Mouse (Mus musculus): ENCODE data around the gene Zfp524. TPM values are rescaled to one million over a fixed set of nuclear protein-coding genes. Genes with fewer than 3 reads are reported as not detected.

Zfp524 gene
- polyA plus RNA-seq, 1 experiment from 2014 or later, result 10.2 TPM

DNA sequence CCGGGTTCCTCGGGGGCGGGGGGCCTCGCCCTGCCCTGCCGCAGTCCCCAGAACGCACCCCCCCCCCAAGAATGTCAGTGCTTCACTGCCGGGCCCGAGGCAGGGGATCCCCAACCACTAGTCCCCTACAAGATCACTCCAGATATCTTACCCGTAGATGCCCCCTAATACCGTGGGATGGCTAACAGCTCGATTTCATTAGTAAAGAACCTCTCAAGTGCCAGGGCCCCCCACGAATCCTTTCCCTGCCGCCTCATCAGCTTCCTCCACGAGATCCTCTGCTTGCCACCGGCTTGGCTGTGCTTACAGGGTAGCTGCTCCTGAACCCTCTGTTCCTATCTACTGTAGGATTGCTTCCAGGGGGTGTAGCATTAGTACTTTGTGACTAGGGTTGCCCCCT, 6.5 kb downstream of the Zfp524 start:
- WGBS (ENCODE audit: insufficient replicate concordance), result 0% methylated on average over 14 of the region's 15 CpGs
- Histone ChIP-seq H3K4me1 (ENCODE audit: control insufficient read depth, low read depth, low read length) (peaks cover 30% of the 10 kb centered on the region), H3K36me3 (ENCODE audit: control insufficient read depth, insufficient read depth) (peaks cover 13% of the 10 kb centered on the region), H3K27ac (ENCODE audit: low read length) (peak overlapping the region; percentile 96), H3K4me2 (ENCODE audit: low read depth, low read length) (peak overlapping the region; percentile 78), H3K9me3 (replicated peaks; ENCODE audit: control insufficient read depth, low read length) (no peaks in the 10 kb centered on the region), H3K9ac (ENCODE audit: low read depth, low read length) (peak overlapping the region; percentile 96), H3K27me3 (ENCODE audit: control insufficient read depth, insufficient read depth, low read depth, low read length) (no peaks in the 10 kb centered on the region), H3K4me3 (ENCODE audit: low read depth, low read length) (peak overlapping the region; percentile 87)
- ATAC-seq (ENCODE audit: low read depth), result peak; percentile 6

DNA sequence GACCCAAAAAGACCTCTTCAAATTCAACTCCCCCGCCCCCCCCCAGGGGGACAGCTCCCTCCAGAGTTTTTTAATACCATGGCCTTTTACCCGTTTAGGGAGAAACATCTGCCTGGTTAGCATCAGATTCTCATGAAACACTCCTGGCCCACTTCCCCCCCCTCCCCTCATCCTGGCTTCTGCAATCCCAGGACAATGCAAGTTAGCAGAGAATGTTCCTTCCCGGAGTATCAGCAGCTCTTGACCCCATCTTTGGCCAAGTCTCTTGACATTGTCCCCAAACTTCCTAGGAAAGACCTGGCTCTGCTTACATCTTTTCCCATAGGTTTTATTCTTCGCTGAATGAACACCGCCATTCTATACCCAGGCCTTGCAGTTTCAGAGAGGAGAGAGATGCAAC, 7.0 kb downstream of the Zfp524 start:
- H3K27ac ChIP-seq (ENCODE audit: low read length), result peak overlapping the region; percentile 96; the same call in 1 of the 2 replicates
- no peak for ATAC-seq (ENCODE audit: low read depth)
- peaks cover 25% of the 10 kb centered on the region for H3K4me1 ChIP-seq (ENCODE audit: control insufficient read depth, low read depth, low read length)
- H3K9ac ChIP-seq (ENCODE audit: low read depth, low read length), result peak overlapping the region; percentile 96
- peak overlapping the region; percentile 87 for H3K4me3 ChIP-seq (ENCODE audit: low read depth, low read length)
- H3K4me2 ChIP-seq (ENCODE audit: low read depth, low read length), result peak overlapping the region; percentile 78
- no peaks in the 10 kb centered on the region for H3K9me3 ChIP-seq (replicated peaks; ENCODE audit: control insufficient read depth, low read length)
- no peaks in the 10 kb centered on the region for H3K27me3 ChIP-seq (ENCODE audit: control insufficient read depth, insufficient read depth, low read depth, low read length)
- peaks cover 13% of the 10 kb centered on the region for H3K36me3 ChIP-seq (ENCODE audit: control insufficient read depth, insufficient read depth)
- WGBS (ENCODE audit: insufficient replicate concordance), result 39% methylated on average over 5 of the region's 5 CpGs

DNA sequence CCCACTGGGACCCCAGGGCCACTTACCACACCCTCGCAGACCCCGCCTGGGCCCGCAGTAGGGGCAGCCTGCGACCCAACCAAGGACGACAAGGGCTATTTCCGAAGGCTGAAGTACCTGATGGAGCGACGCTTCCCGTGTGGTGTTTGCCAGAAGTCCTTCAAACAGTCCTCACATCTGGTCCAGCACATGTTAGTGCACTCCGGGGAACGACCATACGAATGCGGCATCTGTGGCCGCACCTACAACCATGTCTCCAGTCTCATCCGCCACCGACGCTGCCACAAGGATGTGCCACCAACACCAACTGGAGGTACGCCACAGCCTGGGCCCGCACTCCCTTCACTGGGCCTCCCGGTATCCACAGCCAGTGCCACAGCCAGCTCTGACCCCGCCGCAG, 15.3 kb downstream of the Zfp524 start:
- Histone ChIP-seq H3K9ac (ENCODE audit: low read depth, low read length) (no peak overlapping the region), H3K4me2 (ENCODE audit: low read depth, low read length) (no peak overlapping the region), H3K36me3 (ENCODE audit: control insufficient read depth, insufficient read depth) (peaks cover 43% of the 10 kb centered on the region), H3K27me3 (ENCODE audit: control insufficient read depth, insufficient read depth, low read depth, low read length) (no peaks in the 10 kb centered on the region), H3K4me1 (ENCODE audit: control insufficient read depth, low read depth, low read length) (no peaks in the 10 kb centered on the region; the same call in 1 of the 2 replicates), H3K27ac (ENCODE audit: low read length) (no peak overlapping the region), H3K9me3 (replicated peaks; ENCODE audit: control insufficient read depth, low read length) (peaks cover 25% of the 10 kb centered on the region), H3K4me3 (ENCODE audit: low read depth, low read length) (no peak overlapping the region)
- 89% methylated on average over 22 of the region's 22 CpGs for WGBS (ENCODE audit: insufficient replicate concordance)
- ATAC-seq (ENCODE audit: low read depth), result no peak

DNA sequence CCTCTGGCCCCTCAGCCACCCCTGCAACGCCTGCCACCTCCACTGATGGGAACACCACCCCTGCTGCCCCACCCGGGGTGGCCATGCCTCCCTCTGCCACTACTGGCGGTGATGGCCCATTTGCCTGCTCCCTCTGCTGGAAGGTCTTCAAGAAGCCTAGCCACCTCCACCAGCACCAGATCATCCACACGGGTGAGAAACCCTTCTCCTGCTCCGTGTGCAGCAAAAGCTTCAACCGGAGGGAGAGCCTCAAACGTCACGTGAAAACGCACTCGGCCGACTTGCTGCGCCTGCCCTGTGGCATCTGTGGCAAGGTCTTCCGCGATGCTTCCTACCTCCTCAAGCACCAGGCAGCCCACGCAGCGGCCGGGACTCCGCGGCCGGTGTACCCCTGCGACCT, 15.7 kb downstream of the Zfp524 start:
- no peak overlapping the region for H3K4me2 ChIP-seq (ENCODE audit: low read depth, low read length)
- peaks cover 43% of the 10 kb centered on the region for H3K36me3 ChIP-seq (ENCODE audit: control insufficient read depth, insufficient read depth)
- no peaks in the 10 kb centered on the region; the same call in 1 of the 2 replicates for H3K4me1 ChIP-seq (ENCODE audit: control insufficient read depth, low read depth, low read length)
- H3K9me3 ChIP-seq (replicated peaks; ENCODE audit: control insufficient read depth, low read length), result peaks cover 25% of the 10 kb centered on the region
- no peaks in the 10 kb centered on the region for H3K27me3 ChIP-seq (ENCODE audit: control insufficient read depth, insufficient read depth, low read depth, low read length)
- no peak overlapping the region for H3K4me3 ChIP-seq (ENCODE audit: low read depth, low read length)
- no peak for ATAC-seq (ENCODE audit: low read depth)
- H3K9ac ChIP-seq (ENCODE audit: low read depth, low read length), result no peak overlapping the region
- WGBS (ENCODE audit: insufficient replicate concordance), result 93% methylated on average over 21 of the region's 21 CpGs
- no peak overlapping the region for H3K27ac ChIP-seq (ENCODE audit: low read length)

DNA sequence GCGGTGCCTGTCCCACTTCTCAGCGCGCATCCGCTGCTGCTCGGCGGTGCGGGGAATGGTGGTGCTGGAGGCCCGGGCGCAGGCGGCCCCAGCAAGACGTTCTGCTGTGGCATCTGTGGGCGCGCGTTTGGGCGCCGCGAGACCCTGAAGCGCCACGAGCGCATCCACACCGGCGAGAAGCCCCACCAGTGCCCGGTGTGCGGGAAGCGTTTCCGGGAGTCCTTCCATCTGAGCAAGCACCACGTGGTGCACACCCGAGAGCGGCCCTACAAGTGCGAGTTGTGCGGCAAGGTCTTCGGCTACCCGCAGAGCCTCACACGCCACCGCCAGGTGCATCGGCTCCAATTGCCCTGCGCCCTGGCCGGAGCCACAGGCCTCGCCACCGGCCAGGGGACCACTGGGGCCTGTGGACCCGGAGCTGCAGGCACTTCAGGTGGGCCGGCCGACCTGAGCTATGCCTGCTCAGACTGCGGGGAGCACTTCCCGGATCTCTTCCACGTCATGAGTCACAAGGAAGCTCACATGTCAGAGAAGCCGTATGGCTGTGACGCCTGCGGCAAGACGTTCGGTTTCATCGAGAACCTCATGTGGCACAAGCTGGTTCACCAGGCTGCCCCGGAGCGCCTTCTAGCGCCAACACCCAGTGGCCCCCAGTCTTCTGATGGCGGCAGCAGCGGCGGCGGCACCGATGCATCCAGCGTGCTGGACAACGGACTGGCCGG, 16.5 kb downstream of the Zfp524 start:
- H3K27me3 ChIP-seq (ENCODE audit: control insufficient read depth, insufficient read depth, low read depth, low read length), result no peaks in the 10 kb centered on the region
- ATAC-seq (ENCODE audit: low read depth), result no peak
- peaks cover 43% of the 10 kb centered on the region for H3K36me3 ChIP-seq (ENCODE audit: control insufficient read depth, insufficient read depth)
- H3K9ac ChIP-seq (ENCODE audit: low read depth, low read length), result no peak overlapping the region
- H3K9me3 ChIP-seq (replicated peaks; ENCODE audit: control insufficient read depth, low read length), result peaks cover 25% of the 10 kb centered on the region
- no peak overlapping the region for H3K27ac ChIP-seq (ENCODE audit: low read length)
- 91% methylated on average over 63 of the region's 63 CpGs for WGBS (ENCODE audit: insufficient replicate concordance)
- H3K4me3 ChIP-seq (ENCODE audit: low read depth, low read length), result no peak overlapping the region
- no peaks in the 10 kb centered on the region; the same call in 1 of the 2 replicates for H3K4me1 ChIP-seq (ENCODE audit: control insufficient read depth, low read depth, low read length)
- H3K4me2 ChIP-seq (ENCODE audit: low read depth, low read length), result no peak overlapping the region

DNA sequence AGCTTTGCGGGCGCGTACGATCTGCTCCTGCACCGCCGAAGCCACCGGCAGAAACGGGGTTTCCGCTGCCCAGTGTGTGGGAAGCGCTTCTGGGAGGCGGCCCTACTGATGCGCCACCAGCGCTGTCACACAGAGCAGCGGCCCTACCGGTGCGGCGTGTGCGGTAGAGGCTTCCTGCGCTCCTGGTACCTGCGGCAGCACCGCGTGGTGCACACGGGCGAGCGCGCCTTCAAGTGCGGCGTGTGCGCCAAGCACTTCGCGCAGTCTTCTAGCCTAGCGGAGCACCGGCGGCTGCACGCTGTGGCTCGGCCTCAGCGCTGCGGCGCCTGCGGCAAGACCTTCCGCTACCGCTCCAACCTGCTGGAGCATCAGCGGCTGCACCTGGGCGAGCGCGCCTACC, 17.3 kb downstream of the Zfp524 start:
- H3K27me3 ChIP-seq (ENCODE audit: control insufficient read depth, insufficient read depth, low read depth, low read length), result no peaks in the 10 kb centered on the region
- peaks cover 25% of the 10 kb centered on the region for H3K9me3 ChIP-seq (replicated peaks; ENCODE audit: control insufficient read depth, low read length)
- H3K36me3 ChIP-seq (ENCODE audit: control insufficient read depth, insufficient read depth), result peaks cover 43% of the 10 kb centered on the region
- no peak for ATAC-seq (ENCODE audit: low read depth)
- H3K4me2 ChIP-seq (ENCODE audit: low read depth, low read length), result no peak overlapping the region
- H3K4me3 ChIP-seq (ENCODE audit: low read depth, low read length), result no peak overlapping the region
- WGBS (ENCODE audit: insufficient replicate concordance), result 92% methylated on average over 45 of the region's 46 CpGs
- H3K4me1 ChIP-seq (ENCODE audit: control insufficient read depth, low read depth, low read length), result no peaks in the 10 kb centered on the region; the same call in 1 of the 2 replicates
- no peak overlapping the region for H3K27ac ChIP-seq (ENCODE audit: low read length)
- H3K9ac ChIP-seq (ENCODE audit: low read depth, low read length), result no peak overlapping the region

DNA sequence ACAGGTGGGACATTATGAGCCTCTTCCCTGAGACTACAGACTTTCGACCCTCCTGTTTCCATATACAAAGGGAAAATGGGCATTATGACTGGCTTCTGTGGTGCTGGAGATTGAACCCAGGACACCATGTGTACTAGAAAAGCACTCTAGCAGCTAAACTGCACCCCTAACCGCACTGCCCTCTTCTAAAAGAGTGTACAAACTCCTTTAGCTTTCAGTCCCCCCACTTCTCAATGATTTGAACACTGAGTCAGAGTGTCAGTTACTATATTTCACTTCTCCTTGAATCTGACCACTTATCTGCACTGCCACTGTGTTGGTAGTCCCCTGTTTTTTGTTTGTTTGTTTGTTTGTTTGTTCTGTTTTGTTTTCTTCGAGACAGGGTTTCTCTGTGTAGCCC, 19.6 kb downstream of the Zfp524 start, which contains the start of gene 4632433K11Rik:
4632433K11Rik (plus strand) TSS at position 301 of the 400 bp plus-strand sequence.
- H3K27me3 ChIP-seq (ENCODE audit: control insufficient read depth, insufficient read depth, low read depth, low read length), result no peaks in the 10 kb centered on the region
- peaks cover 38% of the 10 kb centered on the region for H3K36me3 ChIP-seq (ENCODE audit: control insufficient read depth, insufficient read depth)
- 65% methylated on average over 3 of the region's 3 CpGs for WGBS (ENCODE audit: insufficient replicate concordance)
- no peak within 1 kb of the TSS for H3K9ac ChIP-seq (ENCODE audit: low read depth, low read length)
- no peak for ATAC-seq (ENCODE audit: low read depth)
- no peak within 1 kb of the TSS for H3K4me2 ChIP-seq (ENCODE audit: low read depth, low read length)
- no peak within 1 kb of the TSS for H3K27ac ChIP-seq (ENCODE audit: low read length)
- no peak within 1 kb of the TSS for H3K4me3 ChIP-seq (ENCODE audit: low read depth, low read length)
- peaks cover 12% of the 10 kb centered on the region for H3K4me1 ChIP-seq (ENCODE audit: control insufficient read depth, low read depth, low read length)
- H3K9me3 ChIP-seq (replicated peaks; ENCODE audit: control insufficient read depth, low read length), result peaks cover 25% of the 10 kb centered on the region

DNA sequence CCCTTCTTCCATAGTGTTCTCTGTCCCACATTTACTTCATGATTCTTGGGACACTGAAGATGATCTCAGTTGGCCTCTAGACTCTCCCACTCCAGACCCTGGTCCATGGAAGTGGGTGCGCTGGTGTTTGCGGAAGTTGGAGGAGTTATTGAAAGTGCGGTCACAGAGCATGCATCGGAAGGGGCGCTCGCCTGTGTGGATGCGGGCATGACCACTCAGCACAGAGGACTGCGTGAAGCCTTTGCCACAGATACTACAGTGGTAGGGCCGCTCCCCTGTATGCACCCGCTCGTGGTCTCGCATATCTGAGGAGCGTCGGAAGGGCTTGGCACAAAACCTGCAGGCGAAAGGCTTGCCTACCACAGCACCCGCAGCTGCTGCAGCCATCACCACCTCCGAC, 21.4 kb downstream of the Zfp524 start:
- Histone ChIP-seq H3K4me1 (ENCODE audit: control insufficient read depth, low read depth, low read length) (peaks cover 14% of the 10 kb centered on the region), H3K4me3 (ENCODE audit: low read depth, low read length) (no peak overlapping the region), H3K27ac (ENCODE audit: low read length) (no peak overlapping the region), H3K36me3 (ENCODE audit: control insufficient read depth, insufficient read depth) (peaks cover 20% of the 10 kb centered on the region), H3K4me2 (ENCODE audit: low read depth, low read length) (no peak overlapping the region), H3K27me3 (ENCODE audit: control insufficient read depth, insufficient read depth, low read depth, low read length) (no peaks in the 10 kb centered on the region), H3K9me3 (replicated peaks; ENCODE audit: control insufficient read depth, low read length) (peaks cover 12% of the 10 kb centered on the region), H3K9ac (ENCODE audit: low read depth, low read length) (no peak overlapping the region)
- WGBS (ENCODE audit: insufficient replicate concordance), result 90% methylated on average over 17 of the region's 17 CpGs
- no peak for ATAC-seq (ENCODE audit: low read depth)

DNA sequence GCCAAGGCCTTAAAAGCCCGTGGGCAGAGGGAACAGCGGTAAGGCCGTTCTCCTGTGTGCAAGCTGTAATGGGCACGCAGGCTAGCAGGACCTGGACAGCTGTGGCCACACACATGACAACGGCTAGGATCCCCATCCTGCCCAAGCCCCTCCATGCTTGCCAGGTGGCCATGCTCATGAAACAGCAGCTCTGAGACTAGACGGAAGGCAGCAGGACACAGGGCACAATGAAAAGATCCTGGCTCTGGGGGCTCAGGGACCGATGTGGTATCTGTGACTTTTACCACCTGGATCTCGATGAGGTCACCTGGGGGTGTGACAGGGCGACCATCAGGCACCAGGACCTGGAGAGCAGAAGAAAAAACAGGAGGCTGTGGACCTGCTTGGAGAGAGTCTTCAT, 21.9 kb downstream of the Zfp524 start:
- peaks cover 7% of the 10 kb centered on the region for H3K9me3 ChIP-seq (replicated peaks; ENCODE audit: control insufficient read depth, low read length)
- ATAC-seq (ENCODE audit: low read depth), result no peak
- peaks cover 15% of the 10 kb centered on the region for H3K36me3 ChIP-seq (ENCODE audit: control insufficient read depth, insufficient read depth)
- H3K27ac ChIP-seq (ENCODE audit: low read length), result no peak overlapping the region
- H3K4me2 ChIP-seq (ENCODE audit: low read depth, low read length), result no peak overlapping the region
- peaks cover 14% of the 10 kb centered on the region for H3K4me1 ChIP-seq (ENCODE audit: control insufficient read depth, low read depth, low read length)
- H3K9ac ChIP-seq (ENCODE audit: low read depth, low read length), result no peak overlapping the region
- H3K27me3 ChIP-seq (ENCODE audit: control insufficient read depth, insufficient read depth, low read depth, low read length), result no peaks in the 10 kb centered on the region
- WGBS (ENCODE audit: insufficient replicate concordance), result 81% methylated on average over 9 of the region's 9 CpGs
- no peak overlapping the region for H3K4me3 ChIP-seq (ENCODE audit: low read depth, low read length)

Measured in liver, embryonic 16.5 days (tissue).